Mouse (Mus musculus): ENCODE results near the gene Slx1b. TPM values are rescaled to one million over a fixed set of nuclear protein-coding genes. Genes with fewer than 3 reads are reported as not detected.

Gene Slx1b
- total RNA-seq (2014; rRNA removed) (17.0 and 17.6 TPM in 2 replicates), polyA plus RNA-seq (2015; fragmentation: Nextera tagmentation; extraction: Ambion mirVana) (8.6 and 9.3 TPM in 2 replicates)

GRCm38 (mm10) chr7:126695631-126696207, at the start of gene Slx1b:
Slx1b (minus strand) TSS chr7:126695784.
- H3K4me1 ChIP-seq (ENCODE audit: insufficient read depth, low read length), result no peaks in the 10 kb centered on the region; the same call in 1 of the 2 replicates
- H3K4me2 ChIP-seq (ENCODE audit: low read depth, low read length), result peak within 1 kb of the TSS; percentile 75
- DNase-seq (ENCODE audit: low spot score), result peak; percentile 98
- H3K9ac ChIP-seq (replicated peaks; ENCODE audit: low read length), result peak within 1 kb of the TSS; percentile 71
- H3K27ac ChIP-seq, result peak within 1 kb of the TSS; percentile 90
- H3K36me3 ChIP-seq (ENCODE audit: insufficient read depth, low read length), result peaks cover 25% of the 10 kb centered on the region
- no peaks in the 10 kb centered on the region for H3K9me3 ChIP-seq (ENCODE audit: low read length)
- peak; percentile 98 for TF ChIP-seq CTCF (IDR thresholded peaks at IDR 0.05; ENCODE audit: low read depth)
- peak; percentile 95 for ATAC-seq
- WGBS, result under 1% methylated on average over 40 of the region's 40 CpGs
- H3K27me3 ChIP-seq (ENCODE audit: insufficient read depth, low read length), result no peaks in the 10 kb centered on the region
- H3K4me3 ChIP-seq (ENCODE audit: low read length), result peak within 1 kb of the TSS; percentile 69

GRCm38 (mm10) chr7:126741964-126742482, 46.4 kb upstream of the Slx1b start:
- H3K4me3 ChIP-seq (ENCODE audit: low read length), result no peak overlapping the region
- no peak overlapping the region for H3K9ac ChIP-seq (replicated peaks; ENCODE audit: low read length)
- H3K27ac ChIP-seq, result no peak overlapping the region
- H3K9me3 ChIP-seq (ENCODE audit: low read length), result no peaks in the 10 kb centered on the region
- no peaks in the 10 kb centered on the region; the same call in 1 of the 2 replicates for H3K4me1 ChIP-seq (ENCODE audit: insufficient read depth, low read length)
- no peak for TF ChIP-seq CTCF (IDR thresholded peaks at IDR 0.05; ENCODE audit: low read depth)
- no peak overlapping the region for H3K4me2 ChIP-seq (ENCODE audit: low read depth, low read length)
- no peak for ATAC-seq
- no peaks in the 10 kb centered on the region for H3K27me3 ChIP-seq (ENCODE audit: insufficient read depth, low read length)
- WGBS, result 91% methylated on average over 13 of the region's 13 CpGs
- DNase-seq (ENCODE audit: low spot score), result no peak
- no peaks in the 10 kb centered on the region for H3K36me3 ChIP-seq (ENCODE audit: insufficient read depth, low read length)

- 88% methylated on average over 5 of the region's 5 CpGs for WGBS
These were observed 45.9 kb upstream of the Slx1b start for GRCm38 (mm10) chr7:126741452-126741851.

GRCm38 (mm10) chr7:126740977-126741376, 45.4 kb upstream of the Slx1b start:
- Histone ChIP-seq H3K27ac (no peak overlapping the region), H3K36me3 (ENCODE audit: insufficient read depth, low read length) (no peaks in the 10 kb centered on the region), H3K4me3 (ENCODE audit: low read length) (no peak overlapping the region), H3K9ac (replicated peaks; ENCODE audit: low read length) (no peak overlapping the region), H3K4me1 (ENCODE audit: insufficient read depth, low read length) (no peaks in the 10 kb centered on the region; the same call in 1 of the 2 replicates), H3K9me3 (ENCODE audit: low read length) (no peaks in the 10 kb centered on the region), H3K4me2 (ENCODE audit: low read depth, low read length) (no peak overlapping the region), H3K27me3 (ENCODE audit: insufficient read depth, low read length) (no peaks in the 10 kb centered on the region)
- TF ChIP-seq CTCF (IDR thresholded peaks at IDR 0.05; ENCODE audit: low read depth), result no peak
- 76% methylated on average over 5 of the region's 5 CpGs for WGBS
- ATAC-seq (no peak), DNase-seq (ENCODE audit: low spot score) (no peak)

More at GRCm38 (mm10) chr7:126741452-126741851, 45.9 kb upstream of the Slx1b start:
- no peaks in the 10 kb centered on the region for H3K9me3 ChIP-seq (ENCODE audit: low read length)
- H3K4me3 ChIP-seq (ENCODE audit: low read length), result no peak overlapping the region
- ATAC-seq (no peak), DNase-seq (ENCODE audit: low spot score) (no peak)
- no peak overlapping the region for H3K4me2 ChIP-seq (ENCODE audit: low read depth, low read length)
- no peaks in the 10 kb centered on the region for H3K36me3 ChIP-seq (ENCODE audit: insufficient read depth, low read length)
- H3K9ac ChIP-seq (replicated peaks; ENCODE audit: low read length), result no peak overlapping the region
- H3K27ac ChIP-seq, result no peak overlapping the region
- H3K4me1 ChIP-seq (ENCODE audit: insufficient read depth, low read length), result no peaks in the 10 kb centered on the region; the same call in 1 of the 2 replicates
- no peak for TF ChIP-seq CTCF (IDR thresholded peaks at IDR 0.05; ENCODE audit: low read depth)
- no peaks in the 10 kb centered on the region for H3K27me3 ChIP-seq (ENCODE audit: insufficient read depth, low read length)

GRCm38 (mm10) chr7:126740132-126740735, 44.6 kb upstream of the Slx1b start:
- no peak for TF ChIP-seq CTCF (IDR thresholded peaks at IDR 0.05; ENCODE audit: low read depth)
- Histone ChIP-seq H3K27ac (no peak overlapping the region), H3K4me2 (ENCODE audit: low read depth, low read length) (peak overlapping the region; percentile 27; the same call in 1 of the 2 replicates), H3K27me3 (ENCODE audit: insufficient read depth, low read length) (no peaks in the 10 kb centered on the region), H3K9me3 (ENCODE audit: low read length) (no peaks in the 10 kb centered on the region), H3K4me1 (ENCODE audit: insufficient read depth, low read length) (no peaks in the 10 kb centered on the region; the same call in 1 of the 2 replicates), H3K36me3 (ENCODE audit: insufficient read depth, low read length) (no peaks in the 10 kb centered on the region), H3K9ac (replicated peaks; ENCODE audit: low read length) (no peak overlapping the region), H3K4me3 (ENCODE audit: low read length) (no peak overlapping the region)
- ATAC-seq, result peak; percentile 81
- WGBS, result 55% methylated on average over 13 of the region's 13 CpGs
- DNase-seq (ENCODE audit: low spot score), result peak; percentile 13

GRCm38 (mm10) chr7:126739551-126739950, 44.0 kb upstream of the Slx1b start:
- Histone ChIP-seq H3K9me3 (ENCODE audit: low read length) (no peaks in the 10 kb centered on the region), H3K4me2 (ENCODE audit: low read depth, low read length) (peak overlapping the region; percentile 27), H3K4me3 (ENCODE audit: low read length) (no peak overlapping the region), H3K27ac (no peak overlapping the region), H3K36me3 (ENCODE audit: insufficient read depth, low read length) (no peaks in the 10 kb centered on the region), H3K9ac (replicated peaks; ENCODE audit: low read length) (no peak overlapping the region), H3K27me3 (ENCODE audit: insufficient read depth, low read length) (no peaks in the 10 kb centered on the region), H3K4me1 (ENCODE audit: insufficient read depth, low read length) (no peaks in the 10 kb centered on the region; the same call in 1 of the 2 replicates)
- DNase-seq (ENCODE audit: low spot score) (no peak), ATAC-seq (no peak)
- TF ChIP-seq CTCF (IDR thresholded peaks at IDR 0.05; ENCODE audit: low read depth), result no peak
- WGBS, result 73% methylated on average over 17 of the region's 17 CpGs
